Mouse (Mus musculus) cerebellum, adult 11 months (tissue): ENCODE data around the gene Bcar3.

Experiments
- DNase-seq: peaks from one replicate; pipeline ENCODE4 v3.0.0; 2022

The Bcar3 gene

GRCm38 (mm10) chr3:122338897-122339296 is 45.0 kb downstream of the Bcar3 start:
- DNase-seq = no peak

GRCm38 (mm10) chr3:122340135-122341068 is 46.5 kb downstream of the Bcar3 start:
- no peak for DNase-seq

GRCm38 (mm10) chr3:122343437-122343853 is 49.5 kb downstream of the Bcar3 start:
- no peak for DNase-seq

GRCm38 (mm10) chr3:122344350-122344749 is 50.4 kb downstream of the Bcar3 start:
- no peak for DNase-seq

GRCm38 (mm10) chr3:122345977-122346472 is 52.1 kb downstream of the Bcar3 start:
- DNase-seq = no peak

- no peak for DNase-seq
Observed at GRCm38 (mm10) chr3:122346600-122346999, 52.7 kb downstream of the Bcar3 start.

GRCm38 (mm10) chr3:122348677-122349076 is 54.7 kb downstream of the Bcar3 start:
- no peak for DNase-seq

GRCm38 (mm10) chr3:122352801-122353200 is 58.9 kb downstream of the Bcar3 start:
- no peak for DNase-seq

- DNase-seq = no peak
Observed at GRCm38 (mm10) chr3:122359426-122359825, 65.5 kb downstream of the Bcar3 start.

GRCm38 (mm10) chr3:122359954-122360353 is 66.0 kb downstream of the Bcar3 start:
- DNase-seq = no peak

GRCm38 (mm10) chr3:122360721-122361138 is 66.8 kb downstream of the Bcar3 start:
- no peak for DNase-seq

GRCm38 (mm10) chr3:122362719-122363118 is 68.8 kb downstream of the Bcar3 start:
- DNase-seq = no peak

GRCm38 (mm10) chr3:122364565-122364964 is 70.6 kb downstream of the Bcar3 start:
- no peak for DNase-seq

- no peak for DNase-seq
Observed at GRCm38 (mm10) chr3:122365326-122365725, 71.4 kb downstream of the Bcar3 start.

GRCm38 (mm10) chr3:122371646-122372341 is 77.9 kb downstream of the Bcar3 start:
- DNase-seq = no peak

- DNase-seq = no peak
Observed at GRCm38 (mm10) chr3:122372617-122373016, 78.7 kb downstream of the Bcar3 start.

- no peak for DNase-seq
Observed at GRCm38 (mm10) chr3:122376011-122376410, 82.1 kb downstream of the Bcar3 start.

GRCm38 (mm10) chr3:122376412-122376831 is 82.5 kb downstream of the Bcar3 start:
- no peak for DNase-seq

GRCm38 (mm10) chr3:122376841-122377464 is 83.0 kb downstream of the Bcar3 start:
- no peak for DNase-seq

- no peak for DNase-seq
Observed at GRCm38 (mm10) chr3:122378634-122379033, 84.7 kb downstream of the Bcar3 start.

- DNase-seq = peak; percentile 19
Observed at GRCm38 (mm10) chr3:122380776-122381175, 86.8 kb downstream of the Bcar3 start.

GRCm38 (mm10) chr3:122381591-122381990 is 87.7 kb downstream of the Bcar3 start:
- DNase-seq = peak; percentile 73

- DNase-seq = no peak
Observed at GRCm38 (mm10) chr3:122386444-122386843, 92.5 kb downstream of the Bcar3 start.
